Mouse (Mus musculus) heart, embryonic 10.5 days (tissue): ENCODE results near the gene Prune2. TPM values are rescaled to one million over a fixed set of nuclear protein-coding genes. Genes with fewer than 3 reads are reported as not detected.
"Not testable (repeated sequence)": the region's sequence is repeated elsewhere in the genome, so short reads cannot be mapped to it uniquely, and the experiment has no call there.

Source experiments
- DNase-seq: peaks from one replicate; pipeline ENCODE4 v3.0.0-alpha.2; 2017; ENCODE audit warnings: low spot score
- H3K27ac ChIP-seq: fragments of 300-500 bp; sonication (generic); 2 replicates; pipeline ENCODE4 v1.5.1; 2016; ENCODE audit warnings: mild to moderate bottlenecking
- H3K27me3 ChIP-seq: fragments of 300-500 bp; sonication (generic); 2 replicates; pipeline ENCODE4 v1.6.1; 2016; ENCODE audit warnings: mild to moderate bottlenecking; ENCODE audit not compliant: poor library complexity, insufficient read depth, severe bottlenecking
- H3K36me3 ChIP-seq: fragments of 300-500 bp; sonication (generic); 2 replicates; pipeline ENCODE4 v1.6.1; 2016; ENCODE audit warnings: mild to moderate bottlenecking, moderate library complexity
- H3K4me1 ChIP-seq: fragments of 300-500 bp; sonication (generic); 2 replicates; pipeline ENCODE4 v1.6.1; 2016; ENCODE audit warnings: mild to moderate bottlenecking
- H3K4me3 ChIP-seq: fragments of 300-500 bp; sonication (generic); 2 replicates; pipeline ENCODE4 v1.5.1; 2016; ENCODE audit warnings: mild to moderate bottlenecking, moderate library complexity
- H3K9me3 ChIP-seq: fragments of 300-500 bp; sonication (generic); 2 replicates; pipeline ENCODE4 v1.6.1; 2016; ENCODE audit warnings: mild to moderate bottlenecking, moderate library complexity
- WGBS: fragments of 180-500 bp; shearing (Covaris S2); methylation state at CpG from one replicate; pipeline ENCODE4 v1.1.7; 2016; 5-methylcytosine and 5-hydroxymethylcytosine counted together
- polyA plus RNA-seq: library from polyadenylated mRNA; unstranded; fragments of >200 nt; fragmentation: Nextera tagmentation; extraction: Ambion mirVana; gene quantifications from 2 replicates; pipeline ENCODE4 v1.2.1, GENCODE M21; 2016

The Prune2 gene
- polyA plus RNA-seq, 1 experiment from 2014 or later, result 3.6 TPM

- no peak for DNase-seq
- Histone ChIP-seq H3K4me3 (no peak overlapping the region), H3K9me3 (no peaks in the 10 kb centered on the region), H3K27ac (no peak overlapping the region), H3K27me3 (peaks cover 4% of the 10 kb centered on the region; the same call in 1 of the 2 replicates), H3K36me3 (no peaks in the 10 kb centered on the region), H3K4me1 (no peaks in the 10 kb centered on the region)
- WGBS, result 82% methylated on average over 2 of the region's 2 CpGs
These were observed 187.3 kb downstream of the Prune2 start for GRCm38 (mm10) chr19:17143245-17143644.

- Histone ChIP-seq H3K36me3 (no peaks in the 10 kb centered on the region), H3K27ac (no peak overlapping the region), H3K27me3 (no peaks in the 10 kb centered on the region), H3K9me3 (no peaks in the 10 kb centered on the region), H3K4me1 (no peaks in the 10 kb centered on the region), H3K4me3 (no peak overlapping the region)
- WGBS, result 78% methylated on average over 6 of the region's 6 CpGs
- DNase-seq, result no peak
These were observed 188.3 kb downstream of the Prune2 start for GRCm38 (mm10) chr19:17144205-17144604.

- H3K4me3 ChIP-seq, result no peak overlapping the region
- H3K27ac ChIP-seq, result no peak overlapping the region
- DNase-seq, result no peak
- H3K9me3 ChIP-seq, result no peaks in the 10 kb centered on the region
- WGBS, result 85% methylated on average over 7 of the region's 7 CpGs
- no peaks in the 10 kb centered on the region for H3K4me1 ChIP-seq
- H3K36me3 ChIP-seq, result no peaks in the 10 kb centered on the region
- no peaks in the 10 kb centered on the region for H3K27me3 ChIP-seq
These were observed 194.1 kb downstream of the Prune2 start for GRCm38 (mm10) chr19:17150064-17150463.

- Histone ChIP-seq H3K36me3 (no peaks in the 10 kb centered on the region), H3K9me3 (no peaks in the 10 kb centered on the region), H3K4me1 (no peaks in the 10 kb centered on the region), H3K27me3 (no peaks in the 10 kb centered on the region), H3K4me3 (no peak overlapping the region), H3K27ac (no peak overlapping the region)
- WGBS, result 85% methylated on average over 6 of the region's 6 CpGs
- no peak for DNase-seq
These were observed 195.9 kb downstream of the Prune2 start for GRCm38 (mm10) chr19:17151781-17152180.

GRCm38 (mm10) chr19:17152461-17152860, 196.5 kb downstream of the Prune2 start:
- H3K27me3 ChIP-seq, result no peaks in the 10 kb centered on the region
- no peak for DNase-seq
- H3K9me3 ChIP-seq, result no peaks in the 10 kb centered on the region
- no peak overlapping the region for H3K4me3 ChIP-seq
- no peak overlapping the region for H3K27ac ChIP-seq
- no peaks in the 10 kb centered on the region for H3K36me3 ChIP-seq
- 81% methylated on average over 7 of the region's 7 CpGs for WGBS
- no peaks in the 10 kb centered on the region for H3K4me1 ChIP-seq

- Histone ChIP-seq H3K27ac (no peak overlapping the region), H3K27me3 (no peaks in the 10 kb centered on the region), H3K9me3 (no peaks in the 10 kb centered on the region), H3K36me3 (no peaks in the 10 kb centered on the region), H3K4me1 (peaks cover 2% of the 10 kb centered on the region; the same call in 1 of the 2 replicates), H3K4me3 (no peak overlapping the region)
- DNase-seq, result no peak
- 88% methylated on average over 11 of the region's 11 CpGs for WGBS
These were observed 198.2 kb downstream of the Prune2 start for GRCm38 (mm10) chr19:17153911-17154639.

- 90% methylated on average over 2 of the region's 2 CpGs for WGBS
- Histone ChIP-seq H3K36me3 (no peaks in the 10 kb centered on the region), H3K27ac (no peak overlapping the region), H3K9me3 (no peaks in the 10 kb centered on the region), H3K27me3 (no peaks in the 10 kb centered on the region), H3K4me1 (peaks cover 10% of the 10 kb centered on the region), H3K4me3 (no peak overlapping the region)
- no peak for DNase-seq
These were observed 199.3 kb downstream of the Prune2 start for GRCm38 (mm10) chr19:17155216-17155615.

GRCm38 (mm10) chr19:17159676-17160075, 203.8 kb downstream of the Prune2 start:
- no peaks in the 10 kb centered on the region for H3K36me3 ChIP-seq
- no peak overlapping the region for H3K4me3 ChIP-seq
- 28% methylated on average over 2 of the region's 2 CpGs for WGBS
- no peak overlapping the region for H3K27ac ChIP-seq
- H3K9me3 ChIP-seq, result no peaks in the 10 kb centered on the region
- no peaks in the 10 kb centered on the region for H3K27me3 ChIP-seq
- H3K4me1 ChIP-seq, result peaks cover 16% of the 10 kb centered on the region
- no peak for DNase-seq

GRCm38 (mm10) chr19:17160231-17160630, 204.3 kb downstream of the Prune2 start:
- Histone ChIP-seq H3K27ac (no peak overlapping the region), H3K4me3 (no peak overlapping the region), H3K27me3 (no peaks in the 10 kb centered on the region), H3K36me3 (no peaks in the 10 kb centered on the region), H3K9me3 (no peaks in the 10 kb centered on the region), H3K4me1 (peaks cover 16% of the 10 kb centered on the region)
- 69% methylated on average over 2 of the region's 2 CpGs for WGBS
- DNase-seq, result no peak

- H3K4me1 ChIP-seq, result peaks cover 16% of the 10 kb centered on the region
- DNase-seq, result peak; percentile 82
- no peaks in the 10 kb centered on the region for H3K27me3 ChIP-seq
- 10% methylated on average over 13 of the region's 13 CpGs for WGBS
- H3K27ac ChIP-seq, result no peak overlapping the region
- H3K9me3 ChIP-seq, result no peaks in the 10 kb centered on the region
- H3K4me3 ChIP-seq, result 0 out of 2 replicates have a peak overlapping the region, but pooled peaks have one; percentile 22
- H3K36me3 ChIP-seq, result no peaks in the 10 kb centered on the region
These were observed 207.6 kb downstream of the Prune2 start for GRCm38 (mm10) chr19:17163511-17163953.

- Histone ChIP-seq H3K27me3 (no peaks in the 10 kb centered on the region), H3K36me3 (no peaks in the 10 kb centered on the region), H3K27ac (no peak overlapping the region), H3K4me3 (no peak overlapping the region), H3K4me1 (peaks cover 6% of the 10 kb centered on the region; the same call in 1 of the 2 replicates), H3K9me3 (no peaks in the 10 kb centered on the region)
- WGBS, result 73% methylated on average over 7 of the region's 7 CpGs
- DNase-seq, result no peak
These were observed 210.4 kb downstream of the Prune2 start for GRCm38 (mm10) chr19:17166288-17166687.

GRCm38 (mm10) chr19:17168186-17168585, 212.3 kb downstream of the Prune2 start:
- no peak overlapping the region for H3K4me3 ChIP-seq
- no peaks in the 10 kb centered on the region for H3K36me3 ChIP-seq
- H3K27ac ChIP-seq, result no peak overlapping the region
- no peak for DNase-seq
- no peaks in the 10 kb centered on the region for H3K27me3 ChIP-seq
- H3K4me1 ChIP-seq, result peaks cover 6% of the 10 kb centered on the region; the same call in 1 of the 2 replicates
- no peaks in the 10 kb centered on the region for H3K9me3 ChIP-seq
- 78% methylated on average over 9 of the region's 9 CpGs for WGBS

- Histone ChIP-seq H3K9me3 (no peaks in the 10 kb centered on the region), H3K4me1 (no peaks in the 10 kb centered on the region), H3K27me3 (no peaks in the 10 kb centered on the region), H3K36me3 (no peaks in the 10 kb centered on the region), H3K27ac (no peak overlapping the region), H3K4me3 (no peak overlapping the region)
- 79% methylated on average over 10 of the region's 10 CpGs for WGBS
- no peak for DNase-seq
These were observed 213.8 kb downstream of the Prune2 start for GRCm38 (mm10) chr19:17169746-17170145.

GRCm38 (mm10) chr19:17174501-17174900, 218.6 kb downstream of the Prune2 start:
- H3K4me3 ChIP-seq, H3K27me3 ChIP-seq, H3K9me3 ChIP-seq, DNase-seq, H3K36me3 ChIP-seq, H3K27ac ChIP-seq, H3K4me1 ChIP-seq: not testable (repeated sequence)
- 77% methylated on average over 2 of the region's 2 CpGs for WGBS
